Mouse (Mus musculus) liver, embryonic 14.5 days (tissue): ENCODE measurements around the gene Prrx1. TPM values are rescaled to one million over a fixed set of nuclear protein-coding genes. Genes with fewer than 3 reads are reported as not detected.

Experiments used
- ATAC-seq: fragments of 200-750 bp; cut with Nextera tagmentation; 2 replicates; pipeline ENCODE4 v1.8.0; 2017; ENCODE audit warnings: moderate number of reproducible peaks, mild to moderate bottlenecking, moderate library complexity; ENCODE audit not compliant: insufficient read depth
- DNase-seq, 3 experiments: peaks; one replicate each; pipeline ENCODE4 v3.0.0-alpha.2; 2012 to 2013; ENCODE audit warnings: low read depth in 3 of 3, low spot score in 3 of 3
- H3K27ac ChIP-seq: fragments of 300-500 bp; sonication (generic); 2 replicates; pipeline ENCODE4 v1.5.1; 2014; ENCODE audit warnings: moderate library complexity, mild to moderate bottlenecking, control low read depth, inconsistent platforms
- H3K27me3 ChIP-seq: fragments of 300-500 bp; sonication (generic); 2 replicates; pipeline ENCODE4 v1.6.1; 2014; ENCODE audit warnings: mild to moderate bottlenecking, low read length, moderate library complexity; ENCODE audit not compliant: control insufficient read depth, insufficient read depth
- H3K36me3 ChIP-seq: fragments of 300-500 bp; sonication (generic); replicated peaks from 2 replicates; pipeline ENCODE4 v1.6.1; 2014; ENCODE audit warnings: low read depth; ENCODE audit not compliant: control insufficient read depth, insufficient read depth
- H3K4me1 ChIP-seq, 2 experiments: fragments of 200-500 bp in 1 of 2; fragments of 300-500 bp in 1 of 2; sonication (generic) in 1 of 2; replicated peaks; 2 replicates each; pipeline ENCODE4 v1.6.1; 2012 to 2014; ENCODE audit warnings: antibody characterized with exemption in 1 of 2, inconsistent platforms in 1 of 2, low read length in 1 of 2; ENCODE audit not compliant: control insufficient read depth in 2 of 2, insufficient read depth in 2 of 2
- H3K4me2 ChIP-seq: fragments of 300-500 bp; sonication (generic); 2 replicates; pipeline ENCODE4 v1.6.1; 2014; ENCODE audit warnings: low read depth, mild to moderate bottlenecking, control low read depth, moderate library complexity
- H3K4me3 ChIP-seq, 2 experiments: fragments of 200-500 bp in 1 of 2; fragments of 300-500 bp in 1 of 2; sonication (generic) in 1 of 2; 2 replicates each; pipeline ENCODE4 v1.5.1; 2012 to 2014; ENCODE audit warnings: low read depth in 2 of 2, low read length in 2 of 2, mild to moderate bottlenecking in 2 of 2, control low read depth in 1 of 2, inconsistent platforms in 1 of 2, moderate library complexity in 1 of 2; ENCODE audit not compliant: insufficient read depth in 1 of 2
- H3K9ac ChIP-seq: fragments of 300-500 bp; sonication (generic); replicated peaks from 2 replicates; pipeline ENCODE4 v1.6.1; 2014; ENCODE audit warnings: mild to moderate bottlenecking, control low read depth, moderate library complexity
- H3K9me3 ChIP-seq: fragments of 300-500 bp; sonication (generic); 2 replicates; pipeline ENCODE4 v1.6.1; 2016; ENCODE audit warnings: low read length, mixed read lengths; ENCODE audit not compliant: control insufficient read depth
- CTCF ChIP-seq: IDR thresholded peaks from 2 replicates; pipeline ENCODE4 v1.5.1; 2016; ENCODE audit warnings: antibody characterized with exemption, low read depth, control low read depth
- EP300 ChIP-seq: IDR thresholded peaks from 2 replicates; pipeline ENCODE4 v1.6.1; 2016; ENCODE audit warnings: antibody characterized with exemption, low read depth
- WGBS: fragments of 180-500 bp; shearing (Covaris S2); extraction: QIAGEN DNeasy Blood & Tissue Kit; methylation state at CpG from one replicate; pipeline ENCODE4 v1.1.7; 2014; ENCODE audit not compliant: insufficient replicate concordance; 5-methylcytosine and 5-hydroxymethylcytosine counted together
- polyA plus RNA-seq, 2 experiments: library from polyadenylated mRNA; depleted of rRNA in 1 of 2; stranded (reverse) in 1 of 2; unstranded in 1 of 2; fragments of >200 nt; fragmentation: Nextera tagmentation in 1 of 2; extraction: Ambion mirVana in 1 of 2; gene quantifications; 2 replicates each; pipeline versions ENCODE4 v1.2.1 to v1.2.3; 2012 to 2014

Gene Prrx1
- polyA plus RNA-seq, 2 experiments: 0.13 to 0.23 TPM

- no peak for ATAC-seq
- DNase-seq: no peak
- WGBS: 59% methylated on average over 5 of the region's 5 CpGs
- TF ChIP-seq CTCF (no peak), EP300 (no peak)
- Histone ChIP-seq H3K36me3 (no peaks in the 10 kb centered on the region), H3K9ac (no peak overlapping the region), H3K4me2 (no peak overlapping the region), H3K27me3 (no peaks in the 10 kb centered on the region), H3K27ac (no peak overlapping the region), H3K9me3 (no peaks in the 10 kb centered on the region), H3K4me3 (no peak overlapping the region), H3K4me1 (no peaks in the 10 kb centered on the region)
Measured at GRCm38 (mm10) chr1:163252331-163252730, 61.2 kb downstream of the Prrx1 start.

GRCm38 (mm10) chr1:163251766-163252165 lies 61.7 kb downstream of the Prrx1 start:
- Histone ChIP-seq H3K9me3 (no peaks in the 10 kb centered on the region), H3K27ac (no peak overlapping the region), H3K4me1 (no peaks in the 10 kb centered on the region), H3K9ac (no peak overlapping the region), H3K4me3 (no peak overlapping the region), H3K36me3 (no peaks in the 10 kb centered on the region), H3K27me3 (no peaks in the 10 kb centered on the region), H3K4me2 (no peak overlapping the region)
- DNase-seq (no peak), ATAC-seq (no peak)
- WGBS: 53% methylated on average over 1 of the region's 1 CpGs
- TF ChIP-seq EP300 (no peak), CTCF (no peak)

- H3K4me1 ChIP-seq: no peaks in the 10 kb centered on the region
- no peaks in the 10 kb centered on the region for H3K27me3 ChIP-seq
- no peak overlapping the region for H3K9ac ChIP-seq
- H3K4me2 ChIP-seq: no peak overlapping the region
- H3K27ac ChIP-seq: no peak overlapping the region
- DNase-seq (no peak), ATAC-seq (no peak)
- no peaks in the 10 kb centered on the region for H3K36me3 ChIP-seq
- no peak overlapping the region for H3K4me3 ChIP-seq
- TF ChIP-seq CTCF (no peak), EP300 (no peak)
- H3K9me3 ChIP-seq: no peaks in the 10 kb centered on the region
- 55% methylated on average over 4 of the region's 4 CpGs for WGBS
Measured at GRCm38 (mm10) chr1:163238950-163239349, 74.6 kb downstream of the Prrx1 start.

- Histone ChIP-seq H3K9ac (no peak overlapping the region), H3K4me1 (no peaks in the 10 kb centered on the region), H3K27ac (no peak overlapping the region), H3K4me3 (no peak overlapping the region), H3K4me2 (no peak overlapping the region), H3K36me3 (no peaks in the 10 kb centered on the region), H3K27me3 (no peaks in the 10 kb centered on the region), H3K9me3 (no peaks in the 10 kb centered on the region)
- ATAC-seq: no peak
- DNase-seq: no peak
- WGBS: 37% methylated on average over 3 of the region's 3 CpGs
- TF ChIP-seq EP300: no peak
Measured at GRCm38 (mm10) chr1:163231230-163231629, 82.3 kb downstream of the Prrx1 start.

GRCm38 (mm10) chr1:163226271-163226670 lies 87.2 kb downstream of the Prrx1 start:
- no peak overlapping the region for H3K9ac ChIP-seq
- WGBS: 62% methylated on average over 4 of the region's 4 CpGs
- H3K4me3 ChIP-seq: no peak overlapping the region
- H3K27ac ChIP-seq: no peak overlapping the region
- no peaks in the 10 kb centered on the region for H3K4me1 ChIP-seq
- H3K9me3 ChIP-seq: no peaks in the 10 kb centered on the region
- no peaks in the 10 kb centered on the region for H3K36me3 ChIP-seq
- no peak overlapping the region for H3K4me2 ChIP-seq
- H3K27me3 ChIP-seq: no peaks in the 10 kb centered on the region
- TF ChIP-seq EP300 (no peak), CTCF (no peak)
- ATAC-seq: no peak
- no peak for DNase-seq

- Histone ChIP-seq H3K4me2 (no peak overlapping the region), H3K4me1 (no peaks in the 10 kb centered on the region), H3K27ac (no peak overlapping the region), H3K27me3 (no peaks in the 10 kb centered on the region), H3K36me3 (no peaks in the 10 kb centered on the region), H3K4me3 (no peak overlapping the region), H3K9me3 (no peaks in the 10 kb centered on the region), H3K9ac (no peak overlapping the region)
- no peak for DNase-seq
- 62% methylated on average over 1 of the region's 1 CpGs for WGBS
- ATAC-seq: no peak
- TF ChIP-seq CTCF (no peak), EP300 (no peak)
Measured at GRCm38 (mm10) chr1:163221767-163222166, 91.7 kb downstream of the Prrx1 start.
